Mouse (Mus musculus) heart, adult 2 months (tissue): ENCODE measurements around the gene Gm10778.

Experiments
- CTCF ChIP-seq: fragments of 200-600 bp; IDR thresholded peaks from 2 replicates; pipeline ENCODE4 v1.8.1; 2022; ENCODE audit warnings: antibody characterized with exemption, mild to moderate bottlenecking, moderate library complexity
- EP300 ChIP-seq: fragments of 200-500 bp; IDR thresholded peaks from 2 replicates; pipeline ENCODE4 v1.6.1; 2011; ENCODE audit warnings: low read depth, low read length, control low read depth; ENCODE audit not compliant: insufficient read depth
- POLR2A ChIP-seq: fragments of 200-500 bp; IDR thresholded peaks from 2 replicates; pipeline ENCODE4 v1.6.1; 2011; ENCODE audit warnings: mild to moderate bottlenecking, low read depth, low read length, control low read depth; ENCODE audit not compliant: insufficient read depth

DNA sequence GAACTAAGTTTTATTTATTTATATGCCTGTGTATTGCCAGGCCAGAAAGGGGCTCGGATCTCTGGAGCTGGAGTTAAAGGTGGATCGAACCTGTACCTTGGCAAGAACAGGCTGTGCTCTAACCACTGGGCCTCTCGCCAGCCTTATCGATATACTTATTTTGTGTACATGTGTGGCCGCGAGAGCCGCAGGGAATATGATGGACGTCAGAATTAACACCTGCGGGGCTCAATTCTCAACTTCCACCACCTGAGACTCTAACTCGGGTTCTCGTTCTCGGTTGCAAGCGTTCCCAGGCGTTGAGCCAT, 43.2 kb upstream of the Gm10778 start:
- TF ChIP-seq POLR2A (no peak), CTCF (no peak), EP300 (no peak)
